Mouse (Mus musculus) megakaryocyte, embryonic 14.5 days (primary cell): ENCODE measurements around the gene Dzip1.

Experiments
- FLI1 ChIP-seq: IDR thresholded peaks from 2 replicates; pipeline ENCODE4 v1.6.1; 2012; ENCODE audit warnings: low read length, inconsistent platforms, mixed read lengths
- GATA1 ChIP-seq: IDR thresholded peaks from 3 replicates; pipeline ENCODE4 v1.6.1; 2012; ENCODE audit warnings: mixed read lengths, low read length, inconsistent platforms, borderline replicate concordance

GRCm38 (mm10) chr14:118883344-118884249 lies 41.7 kb downstream of the Dzip1 start:
- TF ChIP-seq GATA1 = no peak
- no peak for TF ChIP-seq FLI1
